Mouse (Mus musculus): ENCODE measurements around the gene Myh15. TPM values are rescaled to one million over a fixed set of nuclear protein-coding genes. Genes with fewer than 3 reads are reported as not detected.

The Myh15 gene
- total and polyA plus RNA-seq, 3 experiments: not detected

DNA sequence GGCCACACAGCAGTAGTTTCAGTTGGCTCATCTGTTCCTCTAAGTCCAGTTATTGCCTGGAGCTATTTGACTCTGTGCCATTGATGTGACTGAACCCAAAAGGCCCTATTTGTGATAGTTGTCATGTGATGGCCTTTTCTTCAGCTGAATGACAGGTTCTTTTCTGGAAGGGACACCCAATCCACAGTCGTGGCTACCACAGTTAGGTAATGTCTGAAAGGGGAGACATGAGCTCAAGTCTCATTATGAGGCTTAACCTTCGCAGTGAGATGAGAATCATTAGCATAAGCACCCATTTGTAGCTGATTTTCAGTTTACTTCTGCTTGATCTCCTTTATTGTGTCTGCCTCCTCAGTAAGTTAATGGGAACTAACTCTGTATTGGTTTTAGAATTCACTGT lies 136.2 kb downstream of the Myh15 start:
- Histone ChIP-seq H3K79me2 (ENCODE audit: control insufficient read depth, insufficient read depth, low read length, poor library complexity) (no peaks in the 10 kb centered on the region), H3K27me3 (ENCODE audit: control insufficient read depth in 1 of 2, insufficient read depth in 2 of 2, low read length in 2 of 2) (no peaks in the 10 kb centered on the region; a peak in 1 of 4 replicates), H3K4me1 (ENCODE audit: control insufficient read depth in 1 of 2, insufficient read depth in 2 of 2, low read length in 2 of 2) (no peaks in the 10 kb centered on the region), H3K27ac (ENCODE audit: control insufficient read depth, low read depth, low read length) (no peak overlapping the region), H3K9me3 (replicated peaks; ENCODE audit: insufficient read depth, low read length) (no peaks in the 10 kb centered on the region), H3K36me3 (ENCODE audit: control insufficient read depth in 1 of 2, insufficient read depth in 2 of 2, low read length in 2 of 2) (no peaks in the 10 kb centered on the region), H3K4me3 (ENCODE audit: control insufficient read depth in 1 of 2, insufficient read depth in 1 of 2, low read depth in 2 of 2, low read length in 2 of 2) (no peak overlapping the region), H3K9ac (ENCODE audit: control insufficient read depth, low read depth, low read length, poor library complexity, severe bottlenecking) (no peak overlapping the region)
- no peak for TF ChIP-seq CTCF (IDR thresholded peaks at IDR 0.05 in 2 of 3, conservative IDR thresholded peaks at IDR 0.05 in 1 of 3; ENCODE audit: control insufficient read depth in 1 of 3, insufficient read depth in 1 of 3, low read depth in 2 of 3, low read length in 3 of 3, poor library complexity in 1 of 3, severe bottlenecking in 1 of 3)
- DNase-seq (ENCODE audit: low read depth, low spot score): no peak

DNA sequence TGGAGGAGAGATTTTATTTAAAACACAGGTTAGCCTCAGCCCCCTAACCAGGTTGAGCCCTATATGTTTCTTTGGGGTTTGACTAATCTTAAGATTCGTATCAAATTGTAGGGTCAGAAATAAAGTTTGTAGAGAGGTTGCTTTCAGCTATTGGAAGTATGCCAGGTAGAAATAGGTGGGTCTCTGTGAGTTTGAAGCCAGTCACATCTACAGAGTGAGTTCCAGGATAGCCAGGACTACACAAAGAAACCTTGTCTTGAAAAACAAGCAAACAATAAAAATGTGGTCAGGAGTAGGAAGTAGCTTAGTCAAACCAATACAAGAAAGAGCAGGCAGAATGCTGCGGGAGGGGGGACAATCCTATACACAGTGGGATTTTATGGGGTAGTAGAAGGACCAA lies 136.7 kb downstream of the Myh15 start:
- TF ChIP-seq MYC (IDR thresholded peaks at IDR 0.05; ENCODE audit: low read depth, low read length): no peak
- no peak for TF ChIP-seq MXI1 (IDR thresholded peaks at IDR 0.05; ENCODE audit: low read depth, low read length)
- TF ChIP-seq CTCF (IDR thresholded peaks at IDR 0.05 in 2 of 3, conservative IDR thresholded peaks at IDR 0.05 in 1 of 3; ENCODE audit: control insufficient read depth in 1 of 3, insufficient read depth in 1 of 3, low read depth in 2 of 3, low read length in 3 of 3, poor library complexity in 1 of 3, severe bottlenecking in 1 of 3): no peak
- H3K4me1 ChIP-seq (ENCODE audit: control insufficient read depth in 1 of 2, insufficient read depth in 2 of 2, low read length in 2 of 2): no peaks in the 10 kb centered on the region
- no peak for DNase-seq (ENCODE audit: low read depth, low spot score)

GRCm38 (mm10) chr16:49196290-49196689 lies 139.0 kb downstream of the Myh15 start:
- no peaks in the 10 kb centered on the region; a peak in 1 of 4 replicates for H3K27me3 ChIP-seq (ENCODE audit: control insufficient read depth in 1 of 2, insufficient read depth in 2 of 2, low read length in 2 of 2)
- H3K79me2 ChIP-seq (ENCODE audit: control insufficient read depth, insufficient read depth, low read length, poor library complexity): no peaks in the 10 kb centered on the region
- no peaks in the 10 kb centered on the region for H3K9me3 ChIP-seq (replicated peaks; ENCODE audit: insufficient read depth, low read length)
- no peak overlapping the region for H3K4me3 ChIP-seq (ENCODE audit: control insufficient read depth in 1 of 2, insufficient read depth in 1 of 2, low read depth in 2 of 2, low read length in 2 of 2)
- no peaks in the 10 kb centered on the region for H3K4me1 ChIP-seq (ENCODE audit: control insufficient read depth in 1 of 2, insufficient read depth in 2 of 2, low read length in 2 of 2)
- DNase-seq (ENCODE audit: low read depth, low spot score): peak; percentile 4
- no peak overlapping the region for H3K9ac ChIP-seq (ENCODE audit: control insufficient read depth, low read depth, low read length, poor library complexity, severe bottlenecking)
- no peak overlapping the region for H3K27ac ChIP-seq (ENCODE audit: control insufficient read depth, low read depth, low read length)
- no peaks in the 10 kb centered on the region for H3K36me3 ChIP-seq (ENCODE audit: control insufficient read depth in 1 of 2, insufficient read depth in 2 of 2, low read length in 2 of 2)
- TF ChIP-seq UBTF (IDR thresholded peaks at IDR 0.05; ENCODE audit: borderline replicate concordance, insufficient read depth, low read depth, low read length) (no peak), EP300 (IDR thresholded peaks at IDR 0.05; ENCODE audit: low read depth in 1 of 2, low read length in 2 of 2) (no peak), CTCF (IDR thresholded peaks at IDR 0.05 in 2 of 3, conservative IDR thresholded peaks at IDR 0.05 in 1 of 3; ENCODE audit: control insufficient read depth in 1 of 3, insufficient read depth in 1 of 3, low read depth in 2 of 3, low read length in 3 of 3, poor library complexity in 1 of 3, severe bottlenecking in 1 of 3) (peak in 1 of 3 experiments; percentile 14; a peak in 1 of 6 replicates), RAD21 (IDR thresholded peaks at IDR 0.05; ENCODE audit: low read depth, low read length) (peak; percentile 7)

More for the DNA sequence above, 136.7 kb downstream of the Myh15 start:
- Histone ChIP-seq H3K9ac (ENCODE audit: control insufficient read depth, low read depth, low read length, poor library complexity, severe bottlenecking) (no peak overlapping the region), H3K27ac (ENCODE audit: control insufficient read depth, low read depth, low read length) (no peak overlapping the region), H3K9me3 (replicated peaks; ENCODE audit: insufficient read depth, low read length) (no peaks in the 10 kb centered on the region), H3K36me3 (ENCODE audit: control insufficient read depth in 1 of 2, insufficient read depth in 2 of 2, low read length in 2 of 2) (no peaks in the 10 kb centered on the region), H3K79me2 (ENCODE audit: control insufficient read depth, insufficient read depth, low read length, poor library complexity) (no peaks in the 10 kb centered on the region), H3K27me3 (ENCODE audit: control insufficient read depth in 1 of 2, insufficient read depth in 2 of 2, low read length in 2 of 2) (no peaks in the 10 kb centered on the region; a peak in 1 of 4 replicates), H3K4me3 (ENCODE audit: control insufficient read depth in 1 of 2, insufficient read depth in 1 of 2, low read depth in 2 of 2, low read length in 2 of 2) (no peak overlapping the region)

GRCm38 (mm10) chr16:49197951-49198350 lies 140.7 kb downstream of the Myh15 start:
- Histone ChIP-seq H3K36me3 (ENCODE audit: control insufficient read depth in 1 of 2, insufficient read depth in 2 of 2, low read length in 2 of 2) (no peaks in the 10 kb centered on the region), H3K9me3 (replicated peaks; ENCODE audit: insufficient read depth, low read length) (no peaks in the 10 kb centered on the region), H3K27ac (ENCODE audit: control insufficient read depth, low read depth, low read length) (no peak overlapping the region), H3K79me2 (ENCODE audit: control insufficient read depth, insufficient read depth, low read length, poor library complexity) (no peaks in the 10 kb centered on the region), H3K4me1 (ENCODE audit: control insufficient read depth in 1 of 2, insufficient read depth in 2 of 2, low read length in 2 of 2) (no peaks in the 10 kb centered on the region), H3K4me3 (ENCODE audit: control insufficient read depth in 1 of 2, insufficient read depth in 1 of 2, low read depth in 2 of 2, low read length in 2 of 2) (no peak overlapping the region), H3K27me3 (ENCODE audit: control insufficient read depth in 1 of 2, insufficient read depth in 2 of 2, low read length in 2 of 2) (no peaks in the 10 kb centered on the region; a peak in 1 of 4 replicates), H3K9ac (ENCODE audit: control insufficient read depth, low read depth, low read length, poor library complexity, severe bottlenecking) (no peak overlapping the region)
- DNase-seq (ENCODE audit: low read depth, low spot score): no peak
- TF ChIP-seq GATA1 (IDR thresholded peaks at IDR 0.05; ENCODE audit: low read depth, low read length): no peak
- no peak for TF ChIP-seq MAZ (IDR thresholded peaks at IDR 0.05; ENCODE audit: low read depth, low read length)
- no peak for TF ChIP-seq MXI1 (IDR thresholded peaks at IDR 0.05; ENCODE audit: low read depth, low read length)
- no peak for TF ChIP-seq SIN3A (IDR thresholded peaks at IDR 0.05; ENCODE audit: low read length)
- TF ChIP-seq GABPA (IDR thresholded peaks at IDR 0.05; ENCODE audit: low read depth, low read length): no peak
- no peak for TF ChIP-seq RCOR1 (IDR thresholded peaks at IDR 0.05; ENCODE audit: low read depth, low read length)
- no peak for TF ChIP-seq POLR2A (IDR thresholded peaks at IDR 0.05; ENCODE audit: control insufficient read depth in 1 of 2, insufficient read depth in 1 of 2, low read depth in 1 of 2, low read length in 2 of 2, poor library complexity in 1 of 2)
- no peak for TF ChIP-seq USF1 (IDR thresholded peaks at IDR 0.05; ENCODE audit: low read depth, low read length)
- TF ChIP-seq CTCF (IDR thresholded peaks at IDR 0.05 in 2 of 3, conservative IDR thresholded peaks at IDR 0.05 in 1 of 3; ENCODE audit: control insufficient read depth in 1 of 3, insufficient read depth in 1 of 3, low read depth in 2 of 3, low read length in 3 of 3, poor library complexity in 1 of 3, severe bottlenecking in 1 of 3): no peak
